Mouse (Mus musculus): Measurements from ENCODE around the gene Tsr2. TPM values are rescaled to one million over a fixed set of nuclear protein-coding genes. Genes with fewer than 3 reads are reported as not detected.

The Tsr2 gene
- 5.0 and 5.8 TPM in 2 replicates for polyA plus RNA-seq (2012; rRNA removed)

GRCm38 (mm10) chrX:151096171-151097058, at the start of gene Tsr2:
Gene Tsr2, minus strand, starts transcription at chrX:151096543.
- Histone ChIP-seq H3K27ac (ENCODE audit: control insufficient read depth, insufficient read depth, low read length) (no peak within 1 kb of the TSS), H3K36me3 (ENCODE audit: control insufficient read depth, insufficient read depth, low read length) (no peaks in the 10 kb centered on the region), H3K4me3 (ENCODE audit: control insufficient read depth, insufficient read depth, low read length) (peak within 1 kb of the TSS; percentile 86), H3K4me1 (replicated peaks; ENCODE audit: control insufficient read depth, insufficient read depth, low read length) (no peaks in the 10 kb centered on the region), H3K27me3 (ENCODE audit: control insufficient read depth, insufficient read depth, low read length) (no peaks in the 10 kb centered on the region)
- DNase-seq, result peak; percentile 70
- WGBS, result 10% methylated on average over 35 of the region's 35 CpGs
- TF ChIP-seq CTCF (IDR thresholded peaks at IDR 0.05; ENCODE audit: borderline replicate concordance, control insufficient read depth, extremely low read depth, insufficient read depth, low read length, poor library complexity) (no peak), POLR2A (IDR thresholded peaks at IDR 0.05; ENCODE audit: control insufficient read depth, extremely low read depth, insufficient read depth, low read length, poor library complexity) (no peak)

- Histone ChIP-seq H3K27ac (ENCODE audit: control insufficient read depth, insufficient read depth, low read length) (no peak overlapping the region), H3K36me3 (ENCODE audit: control insufficient read depth, insufficient read depth, low read length) (no peaks in the 10 kb centered on the region), H3K4me3 (ENCODE audit: control insufficient read depth, insufficient read depth, low read length) (no peak overlapping the region), H3K27me3 (ENCODE audit: control insufficient read depth, insufficient read depth, low read length) (no peaks in the 10 kb centered on the region), H3K4me1 (replicated peaks; ENCODE audit: control insufficient read depth, insufficient read depth, low read length) (no peaks in the 10 kb centered on the region)
- 34% methylated on average over 10 of the region's 10 CpGs for WGBS
- DNase-seq, result no peak
- TF ChIP-seq CTCF (IDR thresholded peaks at IDR 0.05; ENCODE audit: borderline replicate concordance, control insufficient read depth, extremely low read depth, insufficient read depth, low read length, poor library complexity), result no peak
- no peak for TF ChIP-seq POLR2A (IDR thresholded peaks at IDR 0.05; ENCODE audit: control insufficient read depth, extremely low read depth, insufficient read depth, low read length, poor library complexity)
These were observed 36.4 kb upstream of the Tsr2 start for GRCm38 (mm10) chrX:151132785-151133184.

- no peaks in the 10 kb centered on the region for H3K4me1 ChIP-seq (replicated peaks; ENCODE audit: control insufficient read depth, insufficient read depth, low read length)
- no peak overlapping the region for H3K4me3 ChIP-seq (ENCODE audit: control insufficient read depth, insufficient read depth, low read length)
- no peak for DNase-seq
- no peaks in the 10 kb centered on the region for H3K36me3 ChIP-seq (ENCODE audit: control insufficient read depth, insufficient read depth, low read length)
- no peaks in the 10 kb centered on the region for H3K27me3 ChIP-seq (ENCODE audit: control insufficient read depth, insufficient read depth, low read length)
- 94% methylated on average over 3 of the region's 3 CpGs for WGBS
- no peak overlapping the region for H3K27ac ChIP-seq (ENCODE audit: control insufficient read depth, insufficient read depth, low read length)
- no peak for TF ChIP-seq CTCF (IDR thresholded peaks at IDR 0.05; ENCODE audit: borderline replicate concordance, control insufficient read depth, extremely low read depth, insufficient read depth, low read length, poor library complexity)
- TF ChIP-seq POLR2A (IDR thresholded peaks at IDR 0.05; ENCODE audit: control insufficient read depth, extremely low read depth, insufficient read depth, low read length, poor library complexity), result no peak
These were observed 34.1 kb upstream of the Tsr2 start for GRCm38 (mm10) chrX:151130493-151130892.

GRCm38 (mm10) chrX:151123933-151124332, 27.6 kb upstream of the Tsr2 start:
- Histone ChIP-seq H3K4me1 (replicated peaks; ENCODE audit: control insufficient read depth, insufficient read depth, low read length) (no peaks in the 10 kb centered on the region), H3K36me3 (ENCODE audit: control insufficient read depth, insufficient read depth, low read length) (no peaks in the 10 kb centered on the region), H3K4me3 (ENCODE audit: control insufficient read depth, insufficient read depth, low read length) (no peak overlapping the region), H3K27ac (ENCODE audit: control insufficient read depth, insufficient read depth, low read length) (no peak overlapping the region), H3K27me3 (ENCODE audit: control insufficient read depth, insufficient read depth, low read length) (no peaks in the 10 kb centered on the region)
- no peak for TF ChIP-seq CTCF (IDR thresholded peaks at IDR 0.05; ENCODE audit: borderline replicate concordance, control insufficient read depth, extremely low read depth, insufficient read depth, low read length, poor library complexity)
- DNase-seq, result no peak
- WGBS, result 96% methylated on average over 2 of the region's 2 CpGs

- Histone ChIP-seq H3K27me3 (ENCODE audit: control insufficient read depth, insufficient read depth, low read length) (no peaks in the 10 kb centered on the region), H3K4me3 (ENCODE audit: control insufficient read depth, insufficient read depth, low read length) (no peak overlapping the region), H3K27ac (ENCODE audit: control insufficient read depth, insufficient read depth, low read length) (no peak overlapping the region), H3K4me1 (replicated peaks; ENCODE audit: control insufficient read depth, insufficient read depth, low read length) (no peaks in the 10 kb centered on the region), H3K36me3 (ENCODE audit: control insufficient read depth, insufficient read depth, low read length) (no peaks in the 10 kb centered on the region)
- 3% methylated on average over 2 of the region's 2 CpGs for WGBS
- DNase-seq, result peak; percentile 7
- TF ChIP-seq CTCF (IDR thresholded peaks at IDR 0.05; ENCODE audit: borderline replicate concordance, control insufficient read depth, extremely low read depth, insufficient read depth, low read length, poor library complexity) (no peak), POLR2A (IDR thresholded peaks at IDR 0.05; ENCODE audit: control insufficient read depth, extremely low read depth, insufficient read depth, low read length, poor library complexity) (no peak)
These were observed 21.1 kb upstream of the Tsr2 start for GRCm38 (mm10) chrX:151117432-151117831.

GRCm38 (mm10) chrX:151116795-151117194, 20.5 kb upstream of the Tsr2 start:
- WGBS, result 11% methylated on average over 7 of the region's 7 CpGs
- Histone ChIP-seq H3K4me1 (replicated peaks; ENCODE audit: control insufficient read depth, insufficient read depth, low read length) (no peaks in the 10 kb centered on the region), H3K36me3 (ENCODE audit: control insufficient read depth, insufficient read depth, low read length) (no peaks in the 10 kb centered on the region), H3K27ac (ENCODE audit: control insufficient read depth, insufficient read depth, low read length) (no peak overlapping the region), H3K4me3 (ENCODE audit: control insufficient read depth, insufficient read depth, low read length) (no peak overlapping the region), H3K27me3 (ENCODE audit: control insufficient read depth, insufficient read depth, low read length) (no peaks in the 10 kb centered on the region)
- TF ChIP-seq CTCF (IDR thresholded peaks at IDR 0.05; ENCODE audit: borderline replicate concordance, control insufficient read depth, extremely low read depth, insufficient read depth, low read length, poor library complexity) (no peak), POLR2A (IDR thresholded peaks at IDR 0.05; ENCODE audit: control insufficient read depth, extremely low read depth, insufficient read depth, low read length, poor library complexity) (no peak)
- DNase-seq, result peak; percentile 22

All from thymus, adult 2 months (tissue).